13 mouse cellular contexts compared by ENCODE assay signal in the genomic region with DNA sequence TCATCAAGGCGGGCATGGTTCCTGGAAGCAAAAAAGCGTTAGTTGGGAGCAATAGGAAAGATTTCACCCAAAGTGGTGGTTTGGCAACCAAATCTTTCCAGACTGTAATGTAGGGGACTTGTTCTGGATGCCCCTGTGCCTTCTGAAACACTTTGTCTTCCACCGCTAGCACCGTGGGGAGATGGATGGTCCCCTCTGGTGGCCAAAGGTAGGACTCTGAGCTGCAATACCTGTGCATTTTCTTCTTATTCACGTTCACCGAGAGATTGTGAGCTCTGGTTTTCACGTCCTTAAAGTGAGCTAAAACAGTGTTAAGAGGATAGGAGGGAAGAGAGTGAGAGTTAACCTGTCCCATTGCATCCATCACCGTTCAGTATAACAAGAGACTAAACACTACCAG. TPM values are rescaled to one million over a fixed set of nuclear protein-coding genes. Genes with fewer than 3 reads are reported as not detected.
DNase-seq lines count a peak whose midpoint lies in the region; ATAC-seq and TF ChIP-seq lines count a peak whose summit lies in the region.
"Had no signal": no experiment of that assay in that cellular context is flagged by ENCODE, and none has a peak within 500 bp of the region (broad histone marks: within the 10 kb centered on the region; RNA-seq: fewer than 3 reads in every experiment).

No protein-coding gene starts in this region.

- H3K9ac ChIP-seq in limb, embryonic 15.5 days = no peak overlapping the region
- no peak overlapping the region for H3K9ac ChIP-seq in hindbrain, postnatal 0 days (replicated peaks; ENCODE audit: low read length)

- H3K4me3 ChIP-seq in layer of hippocampus, adult 2 months = no peak overlapping the region
- no peak overlapping the region for H3K4me3 ChIP-seq in limb, embryonic 15.5 days
- no peak overlapping the region for H3K4me3 ChIP-seq in hindbrain, postnatal 0 days (ENCODE audit: low read length)

- H3K27ac ChIP-seq in layer of hippocampus, adult 2 months = no peak overlapping the region
- H3K27ac ChIP-seq in limb, embryonic 15.5 days = no peak overlapping the region
- H3K27ac ChIP-seq in hindbrain, postnatal 0 days = no peak overlapping the region

- no peaks in the 10 kb centered on the region for H3K9me3 ChIP-seq in limb, embryonic 15.5 days
- no peaks in the 10 kb centered on the region for H3K9me3 ChIP-seq in hindbrain, postnatal 0 days (ENCODE audit: low read length)
- H3K9me3 ChIP-seq: G1E had no signal

- DNase-seq in layer of hippocampus, adult 2 months (ENCODE audit: low spot score in 2 of 2) = no peak
- no peak for DNase-seq in layer of hippocampus, adult 8-10 months (ENCODE audit: low spot score in 2 of 2)
- DNase-seq in Patski (ENCODE audit: low read depth, low spot score) = no peak
- DNase-seq in splenic B cell, adult 2 months (ENCODE audit: low read depth, low spot score) = peak; percentile 60
- no peak for DNase-seq in hindbrain, postnatal 0 days (ENCODE audit: low spot score)
- no peak for DNase-seq in urinary bladder, postnatal 10 days (ENCODE audit: low spot score)
- no peak for DNase-seq in gastrocnemius, postnatal 25 days
- DNase-seq: cerebellum, adult 9-10 months; layer of hippocampus, adult 9-11 months; lung, postnatal 36 days had no signal

- ATAC-seq in Patski = no peak
- no peak for ATAC-seq in limb, embryonic 15.5 days (ENCODE audit: insufficient number of reproducible peaks, low FRiP score, low TSS enrichment, low read depth)
- no peak for ATAC-seq in hindbrain, postnatal 0 days
- ATAC-seq: forebrain, embryonic 14.5 days had no signal

- CTCF ChIA-PET in Patski (lab: Charles Lee) = interaction anchor here (0.6 kb wide), 1 partner anchor 21 kb away, joined by 3 read pairs; no protein-coding TSS in a partner anchor

- POLR2A ChIA-PET in Patski (lab: Charles Lee) = no interaction called here

- peaks cover 15% of the 10 kb centered on the region for H3K4me1 ChIP-seq in limb, embryonic 15.5 days
- H3K4me1 ChIP-seq in hindbrain, postnatal 0 days (ENCODE audit: insufficient read depth, low read length) = no peaks in the 10 kb centered on the region

- in situ Hi-C loops in Patski (cut with MboI; ENCODE audit: low pct_unique_long_range_greater_than_20kb) = loop anchor here (25.0 kb wide), 1 partner anchor 1004 kb away; no protein-coding TSS in a partner anchor

- H3K36me3 ChIP-seq in limb, embryonic 15.5 days = no peaks in the 10 kb centered on the region
- H3K36me3 ChIP-seq in splenic B cell, adult 2 months (ENCODE audit: control insufficient read depth, insufficient read depth, low read length, poor library complexity, severe bottlenecking) = no peaks in the 10 kb centered on the region
- no peaks in the 10 kb centered on the region for H3K36me3 ChIP-seq in hindbrain, postnatal 0 days (ENCODE audit: insufficient read depth, low read length)
- H3K36me3 ChIP-seq: G1E had no signal

- WGBS in limb, embryonic 15.5 days = 83% methylated on average over 8 of the region's 8 CpGs
- WGBS in hindbrain, postnatal 0 days = 90% methylated on average over 8 of the region's 8 CpGs

- peak; percentile 28; the same call in 1 of the 2 replicates for TF ChIP-seq CTCF in layer of hippocampus, adult 2 months (conservative IDR thresholded peaks at IDR 0.05)
- TF ChIP-seq CTCF in Patski (IDR thresholded peaks at IDR 0.05) = peak; percentile 39
- TF ChIP-seq CTCF in hindbrain, postnatal 0 days (IDR thresholded peaks at IDR 0.05; ENCODE audit: low read depth) = no peak

- H3K27me3 ChIP-seq in Patski = no peaks in the 10 kb centered on the region
- no peaks in the 10 kb centered on the region for H3K27me3 ChIP-seq in limb, embryonic 15.5 days
- H3K27me3 ChIP-seq in splenic B cell, adult 2 months (ENCODE audit: control insufficient read depth, insufficient read depth, low read length, poor library complexity, severe bottlenecking) = no peaks in the 10 kb centered on the region
- H3K27me3 ChIP-seq in hindbrain, postnatal 0 days (ENCODE audit: insufficient read depth, low read length) = no peaks in the 10 kb centered on the region

- H3K4me2 ChIP-seq in limb, embryonic 15.5 days = peak overlapping the region; percentile 54
- no peak overlapping the region for H3K4me2 ChIP-seq in hindbrain, postnatal 0 days (ENCODE audit: low read depth, low read length)

RNA-seq across cellular contexts. Expression of a gene that starts 48.8 kb away (rescaled TPM):
- 1 to 10 TPM; 4.8 to 4.9 TPM for total RNA-seq in layer of hippocampus, adult 2 months (2021)
- 1 to 10 TPM; 3.9 to 5.0 (median 4.3) TPM for total RNA-seq in layer of hippocampus, adult 8-10 months (2022)
- polyA plus RNA-seq in Patski (2021) = 9.1 TPM
- polyA plus RNA-seq in limb, embryonic 15.5 days (2015; fragmentation: Nextera tagmentation; extraction: Ambion mirVana) = 7.3 and 7.9 TPM in 2 replicates
- total RNA-seq in hindbrain, postnatal 0 days (2014; rRNA removed) = 3.9 and 4.1 TPM in 2 replicates
- polyA plus RNA-seq in hindbrain, postnatal 0 days (2015; fragmentation: Nextera tagmentation; extraction: Ambion mirVana) = 3.4 and 3.6 TPM in 2 replicates
- total RNA-seq in gastrocnemius, postnatal 25 days (2021) = 10 to 100 TPM; 24.1 to 39.7 TPM

RNA-seq across cellular contexts. Expression of a gene that starts 56.0 kb away (rescaled TPM):
- total RNA-seq in layer of hippocampus, adult 2 months (2021) = 10 to 100 TPM; 18.7 to 21.5 TPM
- total RNA-seq in layer of hippocampus, adult 8-10 months (2022) = 10 to 100 TPM; 16.2 to 23.9 (median 22.2) TPM
- 40.5 TPM for polyA plus RNA-seq in Patski (2021)
- polyA plus RNA-seq in limb, embryonic 15.5 days (2015; fragmentation: Nextera tagmentation; extraction: Ambion mirVana) = 50.8 and 51.5 TPM in 2 replicates
- 15.9 and 21.4 TPM in 2 replicates for total RNA-seq in hindbrain, postnatal 0 days (2014; rRNA removed)
- polyA plus RNA-seq in hindbrain, postnatal 0 days (2015; fragmentation: Nextera tagmentation; extraction: Ambion mirVana) = 51.9 and 52.1 TPM in 2 replicates
- 10 to 100 TPM; 11.8 to 14.0 TPM for total RNA-seq in gastrocnemius, postnatal 25 days (2021)
